Mouse (Mus musculus): ENCODE measurements around the gene Lif.

The Lif gene

GRCm38 (mm10) chr11:4264066-4264465 is 6.7 kb downstream of the Lif start:
- DNase-seq: no peak

- DNase-seq: no peak
Observed at GRCm38 (mm10) chr11:4266271-4267201, 9.2 kb downstream of the Lif start.

DNA sequence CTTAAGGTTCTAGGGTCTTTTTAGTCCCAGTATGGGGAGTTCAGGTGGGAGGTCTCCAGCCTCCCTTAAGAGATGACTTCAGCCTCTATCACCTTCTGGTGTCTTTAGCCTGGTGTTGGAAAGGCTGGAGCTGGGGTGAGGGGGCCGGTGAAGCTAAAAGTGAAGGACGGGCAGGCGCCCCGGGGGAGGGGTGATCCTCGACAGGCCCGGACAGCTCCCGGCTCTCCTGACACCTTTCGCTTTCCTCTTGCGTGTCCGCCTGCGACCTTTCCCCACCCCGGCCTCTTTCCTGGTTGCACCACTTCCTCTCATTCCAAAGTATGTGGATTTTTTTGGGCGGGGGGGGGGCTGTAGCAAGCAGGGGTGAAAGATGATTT is 9.8 kb downstream of the Lif start:
- DNase-seq: no peak

DNA sequence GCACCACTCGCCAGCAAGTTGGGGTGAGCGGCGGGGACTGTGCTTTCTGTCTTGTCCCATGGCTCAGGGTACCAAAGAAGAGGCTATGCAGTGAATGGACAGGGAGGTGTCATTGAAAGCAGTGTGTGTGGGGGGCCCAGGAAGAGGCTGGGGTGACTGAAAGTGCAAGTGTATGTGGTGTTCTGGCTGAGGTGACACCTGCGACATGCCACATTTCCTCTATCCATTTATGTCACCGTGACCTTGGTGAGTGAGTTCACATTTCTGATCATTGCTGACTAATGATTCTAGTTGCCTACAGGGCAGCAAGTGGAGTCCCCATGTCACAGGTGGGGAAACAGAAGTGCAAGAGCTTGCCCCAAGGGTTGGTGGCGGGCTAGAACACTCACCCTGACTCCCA is 11.1 kb downstream of the Lif start:
- no peak for DNase-seq

GRCm38 (mm10) chr11:4270744-4271459 is 13.5 kb downstream of the Lif start:
- no peak for DNase-seq

GRCm38 (mm10) chr11:4271544-4271943 is 14.2 kb downstream of the Lif start:
- no peak for DNase-seq

DNA sequence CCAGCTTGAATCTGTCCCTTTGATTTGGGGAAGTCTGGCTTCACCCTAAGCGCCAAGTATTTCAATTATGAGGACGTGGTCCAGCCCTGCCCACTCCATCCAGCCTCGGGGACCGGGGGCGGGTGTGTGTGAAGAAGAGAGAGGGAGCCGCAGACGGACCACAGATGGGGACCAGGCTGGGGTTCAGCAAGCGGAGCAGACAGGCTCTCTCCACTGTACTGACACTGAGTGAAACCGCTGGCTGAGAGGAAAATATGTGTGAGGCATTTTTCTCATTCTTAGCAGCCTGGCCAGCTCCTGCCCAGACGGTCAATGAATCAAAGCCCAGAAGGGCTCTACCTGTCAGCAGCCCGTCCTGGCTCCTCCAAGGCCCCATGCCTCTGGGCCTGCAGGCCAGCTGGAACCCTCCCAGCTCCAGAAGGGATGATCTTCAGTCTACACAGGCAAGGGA is 19.1 kb downstream of the Lif start:
- no peak for DNase-seq

GRCm38 (mm10) chr11:4279909-4280308 is 22.6 kb downstream of the Lif start:
- DNase-seq: no peak

DNA sequence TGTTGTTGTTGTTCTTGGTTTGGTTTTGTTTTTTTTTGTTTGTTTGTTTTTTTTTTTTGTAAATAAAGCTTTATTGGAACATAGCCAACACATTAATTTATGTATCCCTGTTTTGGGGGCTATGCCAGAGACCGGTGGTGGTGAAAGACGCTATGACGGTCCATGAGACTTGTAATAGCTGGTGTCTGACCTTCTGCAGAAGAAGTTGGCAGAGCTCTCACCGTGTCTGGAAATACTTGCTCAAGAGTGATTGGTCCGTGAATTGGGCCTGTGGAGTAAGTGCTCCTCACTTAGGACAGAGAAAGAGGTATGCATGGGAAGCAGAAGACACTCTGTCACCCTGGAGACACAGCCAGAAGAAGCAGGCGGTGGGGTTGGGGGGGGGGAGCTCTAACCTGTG is 24.5 kb downstream of the Lif start:
- DNase-seq: no peak

DNA sequence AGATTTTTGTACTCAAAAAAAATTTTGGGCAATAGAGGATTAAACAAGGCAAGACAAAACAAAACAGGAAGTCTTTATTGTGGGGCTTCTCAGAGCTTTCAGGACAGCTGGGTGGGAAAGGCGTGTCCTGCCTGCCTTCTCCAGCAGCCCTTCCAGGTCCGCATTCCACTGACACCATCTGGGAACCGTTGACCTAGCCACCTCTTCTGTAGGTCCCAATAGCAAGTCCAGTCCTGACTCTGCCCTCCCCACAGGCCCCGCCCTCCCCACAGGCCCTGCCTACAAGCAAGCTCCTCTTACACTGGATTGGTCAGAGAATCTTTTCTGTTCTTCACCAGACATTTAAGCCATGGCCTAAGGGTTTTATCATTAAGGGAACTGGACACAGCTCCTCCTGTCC is 26.3 kb downstream of the Lif start:
- no peak for DNase-seq

DNA sequence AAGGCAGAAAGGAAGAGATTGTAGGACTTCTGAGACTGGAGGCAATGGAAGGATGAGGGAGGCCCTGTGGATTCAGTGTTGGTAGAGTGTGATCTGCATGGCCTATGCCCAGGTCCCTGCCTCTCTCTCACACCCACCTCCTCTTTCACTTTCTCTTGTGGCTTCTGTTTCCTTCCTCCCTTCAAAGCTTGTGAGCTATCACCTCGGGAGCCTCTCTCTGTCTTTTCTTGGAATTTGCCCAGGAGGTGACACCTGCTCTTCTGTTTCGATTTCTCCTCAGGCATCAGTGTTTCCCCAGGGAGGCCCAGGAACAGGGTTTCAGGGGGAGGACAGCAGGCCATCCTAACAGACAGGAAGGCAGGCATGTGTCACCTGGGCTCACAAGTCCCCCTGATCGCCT is 31.9 kb downstream of the Lif start:
- DNase-seq: no peak

DNA sequence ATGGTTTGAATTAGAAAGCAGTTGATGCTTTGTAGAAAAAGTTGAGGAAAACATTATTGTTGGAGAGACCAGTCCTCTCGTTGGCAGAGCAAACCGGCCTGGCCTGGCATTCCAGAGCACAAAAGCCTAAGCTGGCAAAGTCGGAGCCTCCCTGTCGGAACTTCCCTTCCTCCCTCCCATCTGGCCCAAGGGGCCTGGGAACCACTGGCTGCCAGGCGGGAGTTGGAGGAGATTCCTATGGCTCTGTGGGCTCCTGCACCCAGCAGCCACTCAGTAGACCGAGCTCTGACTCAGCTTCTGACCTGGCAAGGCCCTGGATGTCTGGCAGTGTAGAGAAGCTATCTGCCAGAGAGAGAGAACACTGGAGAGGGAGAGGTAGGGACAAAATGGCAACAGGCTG is 34.3 kb downstream of the Lif start:
- peak; percentile 53 for DNase-seq

- no peak for DNase-seq
Observed at GRCm38 (mm10) chr11:4292224-4292887, 35.0 kb downstream of the Lif start.

DNA sequence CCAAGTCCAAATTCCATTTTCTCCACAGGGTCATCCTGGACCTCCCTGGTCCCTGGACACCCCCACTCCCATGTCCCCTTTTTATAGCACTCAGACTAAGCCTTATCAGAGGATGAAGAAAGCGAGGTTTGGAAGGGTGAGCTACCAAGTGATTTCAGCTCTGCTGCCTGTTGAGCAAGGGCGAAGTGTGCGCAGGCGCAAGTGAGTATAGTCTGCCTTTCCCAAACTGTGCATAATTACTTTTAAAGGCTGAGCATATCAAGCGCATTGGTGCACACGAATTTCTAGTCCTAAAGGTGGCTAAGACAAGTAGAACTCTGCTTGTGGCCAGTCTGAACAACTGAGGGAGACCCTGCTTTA is 35.5 kb downstream of the Lif start:
- no peak for DNase-seq

GRCm38 (mm10) chr11:4293481-4293880 is 36.1 kb downstream of the Lif start:
- no peak for DNase-seq

GRCm38 (mm10) chr11:4294047-4294446 is 36.7 kb downstream of the Lif start:
- DNase-seq: no peak

DNA sequence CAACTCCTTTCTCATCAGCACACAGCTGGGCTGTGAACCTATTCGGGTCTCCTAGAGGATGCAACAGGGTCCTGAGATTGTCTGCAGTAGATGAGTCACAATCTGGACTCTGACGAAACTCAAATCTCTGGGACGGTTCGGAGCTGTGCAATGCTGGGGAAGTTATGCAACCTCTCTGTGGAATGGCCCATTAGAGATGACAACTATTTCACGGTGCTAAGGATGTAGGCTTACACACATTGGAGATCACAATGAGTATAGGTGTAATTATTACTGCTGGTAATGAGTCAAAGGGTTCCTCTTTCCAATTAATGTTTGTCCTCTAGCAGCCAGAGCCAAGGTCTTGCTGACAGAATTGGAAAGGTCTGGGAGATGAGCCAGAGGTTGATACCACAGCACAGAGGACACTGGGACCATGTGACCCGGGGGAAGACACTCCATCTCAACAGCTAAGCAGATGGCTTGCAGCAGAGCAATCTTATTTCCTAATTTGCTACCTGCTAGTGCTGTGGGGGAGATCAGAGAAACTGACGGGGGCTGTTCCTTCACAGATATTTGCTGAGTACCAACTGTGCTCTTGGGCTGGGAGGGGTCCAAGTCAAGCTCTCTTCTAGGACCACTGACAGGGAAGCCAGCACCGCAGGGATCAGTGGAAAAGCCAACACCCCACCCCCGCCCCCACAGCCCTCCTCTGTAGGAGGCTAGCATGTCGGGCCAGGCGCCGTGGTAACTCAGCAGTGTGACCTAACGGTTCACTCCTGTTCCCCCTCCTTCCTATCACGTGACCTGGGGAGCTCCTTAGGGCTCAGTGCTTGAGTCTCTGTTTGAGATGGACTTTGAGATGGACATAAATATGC is 37.4 kb downstream of the Lif start:
- no peak for DNase-seq

DNA sequence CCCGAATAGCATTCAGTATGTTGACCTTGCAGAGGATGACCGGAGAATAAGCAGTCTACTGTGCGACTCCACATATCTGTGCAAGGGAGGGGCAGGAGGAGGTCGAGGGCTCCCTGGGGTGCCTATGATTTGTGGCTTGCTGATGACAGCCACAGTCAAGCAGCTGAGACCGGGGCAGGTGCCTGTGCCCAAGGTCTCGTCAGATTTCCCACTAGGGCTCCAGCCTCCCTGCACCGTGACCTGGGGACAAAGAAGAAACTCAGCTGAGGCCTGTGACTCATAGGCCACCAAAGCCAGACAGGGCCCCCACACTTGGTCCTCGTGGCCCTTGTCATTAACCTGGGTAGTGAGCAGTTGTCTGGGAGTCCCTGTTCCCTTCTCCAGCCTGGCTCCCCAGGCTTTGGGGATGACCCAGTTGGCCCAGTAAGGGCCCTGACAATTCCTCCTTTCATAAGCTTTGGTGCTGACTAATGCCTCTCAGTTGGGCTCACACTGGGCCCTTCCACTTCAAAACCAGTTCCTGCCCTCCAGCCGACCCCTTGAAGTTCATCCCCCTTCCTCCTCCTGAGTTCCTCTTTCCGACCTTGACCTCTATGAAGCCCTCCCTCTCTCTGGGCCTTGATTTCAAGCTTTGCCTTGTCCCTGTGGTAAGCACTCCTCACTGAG is 39.4 kb downstream of the Lif start:
- DNase-seq: peak; percentile 50

GRCm38 (mm10) chr11:4297753-4298152 is 40.4 kb downstream of the Lif start:
- no peak for DNase-seq

- DNase-seq: no peak
Observed at GRCm38 (mm10) chr11:4298615-4299014, 41.3 kb downstream of the Lif start.

DNA sequence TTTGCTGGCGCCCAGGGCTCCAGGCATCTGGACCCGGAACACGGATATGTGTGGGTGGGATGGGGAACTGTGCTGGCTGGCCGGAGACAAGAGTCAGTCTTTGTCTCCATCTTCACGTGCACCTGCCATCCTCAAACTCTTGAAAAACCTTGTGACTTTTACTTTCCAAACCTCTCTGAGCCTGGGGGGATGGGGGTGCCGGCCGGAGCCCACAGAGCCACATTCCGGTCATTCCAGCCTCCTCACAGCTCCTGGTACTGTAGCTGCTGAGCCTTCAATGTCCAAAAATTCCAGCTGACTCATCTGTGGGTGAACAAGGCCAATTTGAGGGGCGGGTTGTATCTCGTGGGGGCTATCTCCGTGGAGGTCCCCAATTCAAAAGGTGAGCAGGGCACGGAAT is 41.8 kb downstream of the Lif start:
- DNase-seq: no peak

All from layer of hippocampus, adult 9-11 months (tissue).